Mouse (Mus musculus) limb, embryonic 12.5 days (tissue): ENCODE results near the gene Cdkl4. TPM values are rescaled to one million over a fixed set of nuclear protein-coding genes. Genes with fewer than 3 reads are reported as not detected.

Source experiments
- ATAC-seq: fragments of 200-750 bp; cut with Nextera tagmentation; 2 replicates; pipeline ENCODE4 v1.8.0; 2017; ENCODE audit warnings: low read depth, moderate TSS enrichment; ENCODE audit not compliant: insufficient number of reproducible peaks, insufficient read depth, low FRiP score, low TSS enrichment
- H3K27ac ChIP-seq: fragments of 300-500 bp; sonication (generic); 2 replicates; pipeline ENCODE4 v1.5.1; 2016; ENCODE audit warnings: mild to moderate bottlenecking, moderate library complexity
- H3K27me3 ChIP-seq: fragments of 300-500 bp; sonication (generic); 2 replicates; pipeline ENCODE4 v1.6.1; 2016; ENCODE audit warnings: mild to moderate bottlenecking, moderate library complexity
- H3K36me3 ChIP-seq: fragments of 300-500 bp; sonication (generic); 2 replicates; pipeline ENCODE4 v1.6.1; 2016; ENCODE audit warnings: mild to moderate bottlenecking, moderate library complexity
- H3K4me1 ChIP-seq: fragments of 300-500 bp; sonication (generic); replicated peaks from 2 replicates; pipeline ENCODE4 v1.6.1; 2016
- H3K4me2 ChIP-seq: fragments of 300-500 bp; sonication (generic); 2 replicates; pipeline ENCODE4 v1.6.1; 2016; ENCODE audit warnings: mild to moderate bottlenecking, moderate library complexity
- H3K4me3 ChIP-seq: fragments of 300-500 bp; sonication (generic); replicated peaks from 2 replicates; pipeline ENCODE4 v1.5.1; 2016; ENCODE audit warnings: mild to moderate bottlenecking
- H3K9ac ChIP-seq: fragments of 300-500 bp; sonication (generic); replicated peaks from 2 replicates; pipeline ENCODE4 v1.6.1; 2016; ENCODE audit warnings: mild to moderate bottlenecking, moderate library complexity
- H3K9me3 ChIP-seq: fragments of 300-500 bp; sonication (generic); 2 replicates; pipeline ENCODE4 v1.6.1; 2016; ENCODE audit warnings: mild to moderate bottlenecking, moderate library complexity
- WGBS: fragments of 180-500 bp; shearing (Covaris S2); methylation state at CpG from one replicate; pipeline ENCODE4 v1.1.7; 2016; 5-methylcytosine and 5-hydroxymethylcytosine counted together
- polyA plus RNA-seq: library from polyadenylated mRNA; unstranded; fragments of >200 nt; fragmentation: Nextera tagmentation; extraction: Ambion mirVana; gene quantifications from 2 replicates; pipeline ENCODE4 v1.2.1, GENCODE M21; 2016

Gene Cdkl4
- polyA plus RNA-seq, 1 experiment from 2014 or later = 1.1 TPM

DNA sequence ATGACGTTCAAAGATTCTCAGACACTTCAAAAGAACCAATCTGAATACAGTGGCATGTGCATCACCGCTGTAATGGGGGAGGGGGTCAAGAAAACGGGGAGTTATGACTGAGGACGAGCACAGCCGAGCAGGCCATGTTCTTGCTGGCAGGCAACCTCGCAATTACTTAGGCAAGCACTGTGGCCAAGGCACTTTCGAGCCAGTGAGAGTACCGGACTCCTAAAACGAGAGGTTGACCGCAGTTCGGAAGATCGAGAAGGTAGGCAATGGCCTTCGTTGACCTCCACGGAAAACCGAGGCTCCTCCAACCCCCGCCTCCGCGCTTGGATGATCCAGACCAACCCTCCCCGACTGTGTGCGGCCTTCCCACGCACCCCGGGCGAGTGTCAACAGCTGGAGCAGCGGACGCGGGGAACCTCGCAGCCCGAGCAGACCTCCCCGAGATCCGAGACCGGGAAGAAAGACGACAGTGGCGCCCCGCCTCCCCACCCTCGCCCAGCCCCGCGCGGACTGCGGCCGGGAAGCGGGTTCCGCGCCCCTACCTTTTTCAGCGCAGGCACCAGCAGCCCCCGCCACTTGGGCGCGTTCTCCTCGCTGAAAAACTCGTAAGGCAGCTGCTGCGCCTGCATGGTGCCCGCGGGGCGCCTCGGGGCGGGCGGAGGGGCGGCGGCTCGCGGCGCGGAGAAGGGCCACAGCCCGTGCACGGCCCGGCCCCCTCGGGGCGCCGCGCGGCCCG is 98.2 kb downstream of the Cdkl4 start:
- peak overlapping the region; percentile 95 for H3K4me3 ChIP-seq
- peak overlapping the region; percentile 72 for H3K4me2 ChIP-seq
- H3K27me3 ChIP-seq = no peaks in the 10 kb centered on the region
- WGBS = under 1% methylated on average over 71 of the region's 71 CpGs
- H3K9ac ChIP-seq = peak overlapping the region; percentile 95
- H3K9me3 ChIP-seq = no peaks in the 10 kb centered on the region
- H3K4me1 ChIP-seq = peaks cover 22% of the 10 kb centered on the region
- H3K36me3 ChIP-seq = peaks cover 21% of the 10 kb centered on the region; the same call in 1 of the 2 replicates
- ATAC-seq = 0 out of 2 replicates have a peak, but pooled peaks have one; percentile 7
- H3K27ac ChIP-seq = peak overlapping the region; percentile 96

DNA sequence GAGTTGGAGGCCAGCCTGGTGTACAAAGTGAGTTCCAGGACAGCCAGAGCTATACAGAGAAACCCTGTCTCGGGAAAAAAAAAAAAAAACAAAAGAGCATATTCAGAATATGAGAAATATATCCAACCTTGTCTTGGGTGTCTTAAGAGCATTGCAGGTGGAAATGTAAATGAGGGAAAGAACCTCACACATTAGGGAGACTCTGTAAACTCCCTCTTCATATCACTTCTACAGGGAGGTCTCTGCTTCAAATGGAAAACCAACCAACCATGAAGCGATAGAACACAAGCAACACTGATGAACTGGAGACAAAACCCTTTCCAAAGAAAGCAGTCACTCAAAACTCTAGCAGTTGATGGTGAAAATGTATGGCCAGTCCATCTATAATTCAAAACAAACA is 99.9 kb downstream of the Cdkl4 start:
- WGBS = 93% methylated on average over 2 of the region's 2 CpGs
- no peak for ATAC-seq

DNA sequence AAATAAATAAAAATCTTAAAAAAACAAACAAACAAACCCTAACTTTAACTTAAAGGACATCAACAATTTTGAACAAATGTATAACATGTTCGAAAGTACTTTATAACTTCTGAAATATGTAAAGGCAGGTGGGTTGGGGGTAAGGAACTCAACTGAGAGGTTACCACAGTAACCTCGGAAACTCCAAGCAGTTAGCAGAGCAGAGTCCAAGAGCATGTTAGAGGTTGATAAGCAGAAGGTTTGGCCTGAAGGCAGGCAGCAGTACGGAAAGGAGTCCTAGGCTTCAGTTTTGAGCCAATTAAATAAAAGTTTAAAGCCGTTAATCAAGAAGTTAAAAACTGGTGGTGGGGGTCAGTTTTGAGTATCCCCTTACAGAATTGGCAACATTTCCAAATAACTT is 101.1 kb downstream of the Cdkl4 start:
- ATAC-seq = no peak
- peaks cover 25% of the 10 kb centered on the region for H3K4me1 ChIP-seq
- peaks cover 27% of the 10 kb centered on the region; the same call in 1 of the 2 replicates for H3K36me3 ChIP-seq
- no peak overlapping the region for H3K4me2 ChIP-seq
- H3K27me3 ChIP-seq = no peaks in the 10 kb centered on the region
- no peak overlapping the region for H3K9ac ChIP-seq
- no peaks in the 10 kb centered on the region for H3K9me3 ChIP-seq
- 84% methylated on average over 4 of the region's 4 CpGs for WGBS
- H3K4me3 ChIP-seq = no peak overlapping the region
- H3K27ac ChIP-seq = no peak overlapping the region

More for the DNA sequence above, 99.9 kb downstream of the Cdkl4 start:
- peaks cover 27% of the 10 kb centered on the region; the same call in 1 of the 2 replicates for H3K36me3 ChIP-seq
- H3K4me2 ChIP-seq = no peak overlapping the region
- H3K4me1 ChIP-seq = peaks cover 22% of the 10 kb centered on the region
- H3K27me3 ChIP-seq = no peaks in the 10 kb centered on the region
- no peaks in the 10 kb centered on the region for H3K9me3 ChIP-seq
- no peak overlapping the region for H3K9ac ChIP-seq
- H3K27ac ChIP-seq = no peak overlapping the region
- H3K4me3 ChIP-seq = no peak overlapping the region

Other genes with a start within 250 kb of the Cdkl4 start
- gene Gm10190, start 204.3 kb downstream of the Cdkl4 start, polyA plus RNA-seq = 1.0 and 2.9 TPM in 2 replicates
- 6.1 and 6.5 TPM in 2 replicates for gene Sos1, start 97.4 kb downstream of the Cdkl4 start, polyA plus RNA-seq
- gene Map4k3, start 150.7 kb upstream of the Cdkl4 start, polyA plus RNA-seq = 35.8 and 37.0 TPM in 2 replicates